Mouse (Mus musculus) T-cell, adult 2 months (primary cell): Measurements from ENCODE around the gene Tbxa2r.

ENCODE experiments used
- DNase-seq: peaks from one replicate; pipeline ENCODE4 v3.0.0; 2022; ENCODE audit warnings: low spot score

The Tbxa2r gene

GRCm38 (mm10) chr10:81344421-81345161 is 16.1 kb downstream of the Tbxa2r start:
- DNase-seq = no peak

- DNase-seq = no peak
Measured at GRCm38 (mm10) chr10:81345162-81345534, 16.6 kb downstream of the Tbxa2r start.

- peak; percentile 50 for DNase-seq
Measured at GRCm38 (mm10) chr10:81346453-81347067, 18.0 kb downstream of the Tbxa2r start.

- DNase-seq = no peak
Measured at GRCm38 (mm10) chr10:81349146-81349545, 20.6 kb downstream of the Tbxa2r start.

GRCm38 (mm10) chr10:81349961-81350350 is 21.4 kb downstream of the Tbxa2r start:
- no peak for DNase-seq

GRCm38 (mm10) chr10:81350351-81351063 is 22.0 kb downstream of the Tbxa2r start, which contains the start of gene Hmg20b:
Gene Hmg20b (minus strand): TSS chr10:81350480.
- peak; percentile 98 for DNase-seq

GRCm38 (mm10) chr10:81351678-81352291 is 23.3 kb downstream of the Tbxa2r start:
- peak; percentile 66 for DNase-seq

GRCm38 (mm10) chr10:81354738-81355477 is 26.4 kb downstream of the Tbxa2r start:
- no peak for DNase-seq

- DNase-seq = no peak
Measured at GRCm38 (mm10) chr10:81355533-81355932, 27.0 kb downstream of the Tbxa2r start.

- DNase-seq = no peak
Measured at GRCm38 (mm10) chr10:81356352-81356990, 27.9 kb downstream of the Tbxa2r start.

GRCm38 (mm10) chr10:81356991-81357844 is 28.7 kb downstream of the Tbxa2r start, which contains the start of gene Mfsd12:
Gene Mfsd12 (plus strand): TSS chr10:81357491.
- peak; percentile 87 for DNase-seq

- DNase-seq = no peak
Measured at GRCm38 (mm10) chr10:81358209-81358608, 29.7 kb downstream of the Tbxa2r start.

- no peak for DNase-seq
Measured at GRCm38 (mm10) chr10:81358841-81359240, 30.3 kb downstream of the Tbxa2r start.

GRCm38 (mm10) chr10:81360721-81361120 is 32.2 kb downstream of the Tbxa2r start:
- DNase-seq = no peak

GRCm38 (mm10) chr10:81362336-81362949 is 33.9 kb downstream of the Tbxa2r start:
- DNase-seq = no peak

- DNase-seq = no peak
Measured at GRCm38 (mm10) chr10:81363436-81364346, 35.2 kb downstream of the Tbxa2r start.

GRCm38 (mm10) chr10:81364666-81365065 is 36.1 kb downstream of the Tbxa2r start:
- no peak for DNase-seq

- no peak for DNase-seq
Measured at GRCm38 (mm10) chr10:81365073-81365472, 36.5 kb downstream of the Tbxa2r start.
